Mouse (Mus musculus) testis, adult 2 months (tissue): Measurements from ENCODE around the gene Pigt. TPM values are rescaled to one million over a fixed set of nuclear protein-coding genes. Genes with fewer than 3 reads are reported as not detected.

Source experiments
- H3K27ac ChIP-seq: fragments of 200-500 bp; 2 replicates; pipeline ENCODE4 v1.5.1; 2012; ENCODE audit warnings: low read depth, low read length; ENCODE audit not compliant: control insufficient read depth, insufficient read depth
- H3K27me3 ChIP-seq: fragments of 200-500 bp; 2 replicates; pipeline ENCODE4 v1.6.1; 2012; ENCODE audit warnings: mild to moderate bottlenecking, low read length, moderate library complexity; ENCODE audit not compliant: control insufficient read depth, insufficient read depth
- H3K36me3 ChIP-seq: fragments of 200-500 bp; 2 replicates; pipeline ENCODE4 v1.6.1; 2012; ENCODE audit warnings: mild to moderate bottlenecking, low read length; ENCODE audit not compliant: control insufficient read depth, insufficient read depth
- H3K4me1 ChIP-seq: fragments of 200-500 bp; 2 replicates; pipeline ENCODE4 v1.6.1; 2012; ENCODE audit warnings: low read length; ENCODE audit not compliant: control insufficient read depth, insufficient read depth
- H3K4me3 ChIP-seq: fragments of 200-500 bp; 2 replicates; pipeline ENCODE4 v1.5.1; 2012; ENCODE audit warnings: low read depth, mild to moderate bottlenecking, low read length, moderate library complexity, mixed read lengths; ENCODE audit not compliant: control insufficient read depth
- CTCF ChIP-seq: fragments of 200-500 bp; IDR thresholded peaks from 2 replicates; pipeline ENCODE4 v1.5.1; 2012; ENCODE audit warnings: low read depth, mild to moderate bottlenecking, inconsistent platforms, low read length, moderate library complexity; ENCODE audit not compliant: control insufficient read depth, insufficient read depth, insufficient replicate concordance
- POLR2A ChIP-seq: fragments of 200-500 bp; IDR thresholded peaks from 2 replicates; pipeline ENCODE4 v1.6.1; 2012; ENCODE audit warnings: low read depth, mild to moderate bottlenecking, inconsistent platforms, low read length, moderate library complexity; ENCODE audit not compliant: control insufficient read depth
- polyA plus RNA-seq: library from polyadenylated mRNA; depleted of rRNA; stranded (reverse); fragments of >200 nt; gene quantifications from 2 replicates; pipeline ENCODE4 v1.2.3, GENCODE M21; 2012

Gene Pigt
- polyA plus RNA-seq, 1 experiment = 85.6 TPM

- Histone ChIP-seq H3K36me3 (peaks cover 6% of the 10 kb centered on the region), H3K27ac (no peak overlapping the region), H3K27me3 (no peaks in the 10 kb centered on the region), H3K4me1 (peaks cover 6% of the 10 kb centered on the region), H3K4me3 (no peak overlapping the region)
- TF ChIP-seq POLR2A = no peak
These were observed 3.2 kb downstream of the Pigt start for GRCm38 (mm10) chr2:164500511-164500910.

- TF ChIP-seq POLR2A (no peak), CTCF (no peak)
- no peak overlapping the region for H3K4me3 ChIP-seq
- H3K27ac ChIP-seq = no peak overlapping the region
- no peaks in the 10 kb centered on the region for H3K27me3 ChIP-seq
- peaks cover 5% of the 10 kb centered on the region; the same call in 1 of the 2 replicates for H3K4me1 ChIP-seq
- peaks cover 6% of the 10 kb centered on the region for H3K36me3 ChIP-seq
These were observed 7.6 kb downstream of the Pigt start for GRCm38 (mm10) chr2:164504919-164505318.

GRCm38 (mm10) chr2:164505619-164506347 is 8.5 kb downstream of the Pigt start:
- Histone ChIP-seq H3K27me3 (no peaks in the 10 kb centered on the region), H3K4me1 (peaks cover 5% of the 10 kb centered on the region; the same call in 1 of the 2 replicates), H3K27ac (no peak overlapping the region), H3K36me3 (peaks cover 6% of the 10 kb centered on the region), H3K4me3 (no peak overlapping the region)
- TF ChIP-seq CTCF (no peak), POLR2A (no peak)

- Histone ChIP-seq H3K4me3 (peak overlapping the region; percentile 87), H3K36me3 (peaks cover under 1% of the 10 kb centered on the region; the same call in 1 of the 2 replicates), H3K27ac (peak overlapping the region; percentile 80), H3K27me3 (no peaks in the 10 kb centered on the region), H3K4me1 (peaks cover 5% of the 10 kb centered on the region; the same call in 1 of the 2 replicates)
- no peak for TF ChIP-seq CTCF
- peak; percentile 66; the same call in 1 of the 2 replicates for TF ChIP-seq POLR2A
These were observed 10.5 kb downstream of the Pigt start for GRCm38 (mm10) chr2:164507811-164508210.

- Histone ChIP-seq H3K36me3 (no peaks in the 10 kb centered on the region), H3K4me3 (no peak overlapping the region), H3K27me3 (no peaks in the 10 kb centered on the region), H3K27ac (no peak overlapping the region), H3K4me1 (peaks cover 5% of the 10 kb centered on the region; the same call in 1 of the 2 replicates)
- no peak for TF ChIP-seq POLR2A
- no peak for TF ChIP-seq CTCF
These were observed 13.4 kb downstream of the Pigt start for GRCm38 (mm10) chr2:164510621-164511190.

- no peaks in the 10 kb centered on the region for H3K27me3 ChIP-seq
- H3K4me1 ChIP-seq = peaks cover 3% of the 10 kb centered on the region; the same call in 1 of the 2 replicates
- no peak overlapping the region for H3K27ac ChIP-seq
- H3K4me3 ChIP-seq = no peak overlapping the region
- TF ChIP-seq CTCF (no peak), POLR2A (no peak)
- no peaks in the 10 kb centered on the region for H3K36me3 ChIP-seq
These were observed 15.0 kb downstream of the Pigt start for GRCm38 (mm10) chr2:164512121-164512909.

GRCm38 (mm10) chr2:164513389-164513788 is 16.1 kb downstream of the Pigt start:
- no peaks in the 10 kb centered on the region for H3K4me1 ChIP-seq
- no peak for TF ChIP-seq CTCF
- no peak for TF ChIP-seq POLR2A
- no peak overlapping the region for H3K4me3 ChIP-seq
- no peak overlapping the region for H3K27ac ChIP-seq
- no peaks in the 10 kb centered on the region for H3K27me3 ChIP-seq
- H3K36me3 ChIP-seq = no peaks in the 10 kb centered on the region
